Mouse (Mus musculus) MEL (cell line): Measurements from ENCODE around the gene Mgat4b. TPM values are rescaled to one million over a fixed set of nuclear protein-coding genes. Genes with fewer than 3 reads are reported as not detected.

ENCODE experiments used
- DNase-seq: peaks from one replicate; pipeline ENCODE4 v3.0.0; 2011; ENCODE audit warnings: low read depth, low spot score
- H3K27ac ChIP-seq: 2 replicates; pipeline ENCODE4 v1.5.1; 2012; ENCODE audit warnings: low read depth, mild to moderate bottlenecking, control low read depth, low read length, moderate library complexity; ENCODE audit not compliant: control insufficient read depth
- H3K27me3 ChIP-seq, 2 experiments: fragments of 150-350 bp in 1 of 2; sonication (generic) in 1 of 2; 2 replicates each; pipeline ENCODE4 v1.6.1; 2012; ENCODE audit warnings: low read length in 2 of 2, mild to moderate bottlenecking in 2 of 2, improper control_type of control experiment in 1 of 2, moderate library complexity in 1 of 2; ENCODE audit not compliant: insufficient read depth in 2 of 2, control insufficient read depth in 1 of 2
- H3K36me3 ChIP-seq, 2 experiments: 2 replicates each; pipeline ENCODE4 v1.6.1; 2012 to 2014; ENCODE audit warnings: low read length in 2 of 2, improper control_type of control experiment in 1 of 2, inconsistent platforms in 1 of 2, mild to moderate bottlenecking in 1 of 2; ENCODE audit not compliant: insufficient read depth in 2 of 2, control insufficient read depth in 1 of 2
- H3K4me1 ChIP-seq, 2 experiments: fragments of 150-350 bp in 1 of 2; sonication (generic) in 1 of 2; 2 replicates each; pipeline ENCODE4 v1.6.1; 2012; ENCODE audit warnings: low read length in 2 of 2, improper control_type of control experiment in 1 of 2, mild to moderate bottlenecking in 1 of 2; ENCODE audit not compliant: insufficient read depth in 2 of 2, control insufficient read depth in 1 of 2
- H3K4me3 ChIP-seq, 2 experiments: fragments of 150-350 bp in 1 of 2; sonication (generic) in 1 of 2; 2 replicates each; pipeline ENCODE4 v1.5.1; 2012; ENCODE audit warnings: low read depth in 2 of 2, low read length in 2 of 2, mild to moderate bottlenecking in 2 of 2, moderate library complexity in 2 of 2, control low read depth in 1 of 2, improper control_type of control experiment in 1 of 2; ENCODE audit not compliant: control insufficient read depth in 1 of 2, insufficient read depth in 1 of 2
- H3K79me2 ChIP-seq: 2 replicates; pipeline ENCODE4 v1.6.1; 2012; ENCODE audit warnings: mild to moderate bottlenecking, low read length, moderate library complexity; ENCODE audit not compliant: control insufficient read depth, poor library complexity, insufficient read depth
- H3K9ac ChIP-seq: 2 replicates; pipeline ENCODE4 v1.6.1; 2012; ENCODE audit warnings: low read depth, mild to moderate bottlenecking, control low read depth, low read length, moderate library complexity; ENCODE audit not compliant: control insufficient read depth, poor library complexity, severe bottlenecking
- H3K9me3 ChIP-seq: fragments of 150-350 bp; sonication (generic); replicated peaks from 2 replicates; pipeline ENCODE4 v1.6.1; 2012; ENCODE audit warnings: mild to moderate bottlenecking, low read length, improper control_type of control experiment, moderate library complexity; ENCODE audit not compliant: insufficient read depth
- CHD1 ChIP-seq: IDR thresholded peaks from 2 replicates; pipeline ENCODE4 v1.6.1; 2012; ENCODE audit warnings: low read depth, mild to moderate bottlenecking, inconsistent platforms, low read length, improper control_type of control experiment
- CTCF ChIP-seq, 3 experiments: IDR thresholded peaks in 2 of 3; conservative IDR thresholded peaks in 1 of 3; 2 replicates each; pipeline ENCODE4 v1.5.1; 2011 to 2012; ENCODE audit warnings: low read length in 3 of 3, low read depth in 2 of 3, mild to moderate bottlenecking in 2 of 3, improper control_type of control experiment in 1 of 3, inconsistent platforms in 1 of 3, mixed read lengths in 1 of 3, moderate library complexity in 1 of 3; ENCODE audit not compliant: control insufficient read depth in 1 of 3, insufficient read depth in 1 of 3, poor library complexity in 1 of 3, severe bottlenecking in 1 of 3
- EP300 ChIP-seq, 2 experiments: IDR thresholded peaks; 2 replicates each; pipeline ENCODE4 v1.6.1; 2011; ENCODE audit warnings: improper control_type of control experiment in 2 of 2, low read length in 2 of 2, low read depth in 1 of 2, mild to moderate bottlenecking in 1 of 2
- GABPA ChIP-seq: IDR thresholded peaks from 2 replicates; pipeline ENCODE4 v1.6.1; 2012; ENCODE audit warnings: low read depth, mild to moderate bottlenecking, inconsistent platforms, low read length, improper control_type of control experiment, moderate library complexity
- MYC ChIP-seq: IDR thresholded peaks from 2 replicates; pipeline ENCODE4 v1.6.1; 2011; ENCODE audit warnings: low read depth, mild to moderate bottlenecking, low read length, improper control_type of control experiment, moderate library complexity
- NRF1 ChIP-seq: IDR thresholded peaks from 2 replicates; pipeline ENCODE4 v1.6.1; 2014; ENCODE audit warnings: low read depth, mild to moderate bottlenecking, inconsistent platforms, low read length, improper control_type of control experiment, moderate library complexity; ENCODE audit not compliant: poor library complexity, insufficient read depth, severe bottlenecking
- RAD21 ChIP-seq: IDR thresholded peaks from 2 replicates; pipeline ENCODE4 v1.6.1; 2011; ENCODE audit warnings: mild to moderate bottlenecking, low read depth, low read length, improper control_type of control experiment
- RCOR1 ChIP-seq: IDR thresholded peaks from 2 replicates; pipeline ENCODE4 v1.6.1; 2012; ENCODE audit warnings: low read depth, mild to moderate bottlenecking, inconsistent platforms, low read length, improper control_type of control experiment
- SMC3 ChIP-seq: IDR thresholded peaks from 2 replicates; pipeline ENCODE4 v1.6.1; 2011; ENCODE audit warnings: low read depth, low read length, improper control_type of control experiment
- TAL1 ChIP-seq: IDR thresholded peaks from 2 replicates; pipeline ENCODE4 v1.6.1; 2012; ENCODE audit warnings: mild to moderate bottlenecking, inconsistent platforms, low read length, moderate library complexity, mixed read lengths
- TBP ChIP-seq: IDR thresholded peaks from 2 replicates; pipeline ENCODE4 v1.8.0; 2011; ENCODE audit warnings: low read depth, low read length, improper control_type of control experiment
- TCF12 ChIP-seq: IDR thresholded peaks from 2 replicates; pipeline ENCODE4 v1.6.1; 2014; ENCODE audit warnings: low read depth, mild to moderate bottlenecking, inconsistent platforms, low read length, improper control_type of control experiment, moderate library complexity
- USF1 ChIP-seq: IDR thresholded peaks from 2 replicates; pipeline ENCODE4 v1.6.1; 2014; ENCODE audit warnings: low read depth, mild to moderate bottlenecking, inconsistent platforms, low read length, improper control_type of control experiment, moderate library complexity
- ZC3H11A ChIP-seq: IDR thresholded peaks from 2 replicates; pipeline ENCODE4 v1.6.1; 2012; ENCODE audit warnings: low read depth, mild to moderate bottlenecking, inconsistent platforms, low read length, improper control_type of control experiment
- polyA plus RNA-seq, 2 experiments: library from polyadenylated mRNA; stranded (reverse) in 1 of 2; unstranded in 1 of 2; fragments of >175 nt in 1 of 2; fragments of >200 nt in 1 of 2; gene quantifications; 2 replicates each; pipeline versions ENCODE4 v1.2.1 to v1.2.4; 2012; ENCODE audit warnings: low replicate concordance in 2 of 2, low read depth in 1 of 2; ENCODE audit not compliant: insufficient read length in 2 of 2, insufficient read depth in 1 of 2, missing spikeins in 1 of 2
- total RNA-seq: library from RNA; depleted of rRNA; stranded (reverse); fragments of 300-350 nt; gene quantifications from 2 replicates; pipeline ENCODE4 v1.2.3, GENCODE M21; 2012

Gene Mgat4b
- total and polyA plus RNA-seq, 3 experiments: 33.7 to 69.4 TPM; not detected in 1

DNA sequence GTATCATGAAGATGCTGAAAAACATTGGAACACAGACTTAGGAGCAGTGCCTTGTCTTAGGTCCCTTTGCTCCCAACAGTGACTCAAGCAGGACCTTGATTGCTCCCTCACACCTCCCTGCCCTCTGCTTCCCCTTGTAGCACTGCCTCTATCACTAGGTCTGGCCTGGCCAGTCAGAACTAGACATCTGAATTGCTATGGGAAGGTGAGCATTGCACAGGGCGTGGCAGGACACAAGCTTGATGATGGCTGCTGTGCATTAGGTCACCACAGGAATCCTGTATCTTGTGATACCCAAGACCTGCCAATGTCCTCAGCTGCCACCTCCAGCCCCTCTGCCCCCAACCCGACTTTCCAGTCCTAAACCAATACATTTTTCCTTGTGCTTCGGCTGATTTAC lies 56.3 kb downstream of the Mgat4b start:
- Histone ChIP-seq H3K9ac (no peak overlapping the region), H3K4me3 (no peak overlapping the region), H3K9me3 (no peaks in the 10 kb centered on the region), H3K27me3 (no peaks in the 10 kb centered on the region), H3K79me2 (peaks cover under 1% of the 10 kb centered on the region; the same call in 1 of the 2 replicates), H3K27ac (no peak overlapping the region), H3K36me3 (peaks cover 0 to 8% of the 10 kb centered on the region in 2 experiments; a peak in 2 of 4 replicates), H3K4me1 (no peaks in the 10 kb centered on the region)
- DNase-seq: no peak
- TF ChIP-seq NRF1 (no peak), MYC (no peak), TCF12 (no peak), CHD1 (no peak), RCOR1 (no peak)

GRCm38 (mm10) chr11:50269163-50269562 lies 58.5 kb downstream of the Mgat4b start:
- Histone ChIP-seq H3K27ac (no peak overlapping the region), H3K27me3 (no peaks in the 10 kb centered on the region), H3K9me3 (no peaks in the 10 kb centered on the region), H3K4me3 (no peak overlapping the region), H3K4me1 (no peaks in the 10 kb centered on the region), H3K79me2 (peaks cover 2% of the 10 kb centered on the region; the same call in 1 of the 2 replicates)
- peak; percentile 69 for DNase-seq
- TF ChIP-seq CTCF (IDR thresholded peaks at IDR 0.05 in 2 of 3, conservative IDR thresholded peaks at IDR 0.05 in 1 of 3; ENCODE audit: control insufficient read depth in 1 of 3, insufficient read depth in 1 of 3, low read depth in 2 of 3, low read length in 3 of 3, poor library complexity in 1 of 3, severe bottlenecking in 1 of 3): peak; percentile 65 to 78 (median 71)
- TF ChIP-seq TBP: no peak
- TF ChIP-seq SMC3: peak; percentile 86
- TF ChIP-seq RAD21: peak; percentile 72
- peak; percentile 60; the same call in 1 of the 2 replicates for TF ChIP-seq MYC
- TF ChIP-seq USF1: peak; percentile 45; the same call in 1 of the 2 replicates
- TF ChIP-seq TAL1: no peak
- TF ChIP-seq ZC3H11A: peak; percentile 67
- TF ChIP-seq, all 39 proteins: peak for 6
- Histone ChIP-seq H3K9ac (no peak overlapping the region), H3K36me3 (peaks cover 1 to 5% of the 10 kb centered on the region in 2 experiments; a peak in 3 of 4 replicates)

DNA sequence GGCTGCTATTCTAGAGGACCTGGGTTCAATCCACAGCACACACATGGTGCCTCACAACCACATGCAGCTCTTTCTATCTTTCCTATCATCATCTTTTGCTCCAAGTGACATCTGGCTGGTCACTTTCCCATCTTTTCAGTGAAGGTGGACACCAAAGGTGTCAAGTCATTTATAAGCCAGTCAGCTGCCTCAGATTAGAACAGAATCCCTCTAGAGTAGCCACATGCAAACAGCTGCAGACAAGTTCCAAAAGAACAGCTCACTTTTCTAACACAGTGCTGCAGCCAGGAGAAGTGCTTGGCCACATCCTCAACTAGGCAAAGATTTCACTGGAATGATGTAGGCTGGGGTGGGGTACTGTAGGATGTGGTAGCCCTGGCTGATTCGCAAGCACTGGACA lies 59.2 kb downstream of the Mgat4b start:
- TF ChIP-seq CHD1 (no peak), GABPA (no peak), SMC3 (no peak), EP300 (IDR thresholded peaks at IDR 0.05; ENCODE audit: low read depth in 1 of 2, low read length in 2 of 2) (no peak)
- TF ChIP-seq, all 39 proteins: peak for 0
- no peak for DNase-seq
- H3K27ac ChIP-seq: no peak overlapping the region
- H3K27me3 ChIP-seq: no peaks in the 10 kb centered on the region
- peaks cover under 1 to 3% of the 10 kb centered on the region in 2 experiments; a peak in 3 of 4 replicates for H3K4me1 ChIP-seq
- peaks cover 2% of the 10 kb centered on the region; the same call in 1 of the 2 replicates for H3K79me2 ChIP-seq
- no peak overlapping the region for H3K9ac ChIP-seq
- no peak overlapping the region for H3K4me3 ChIP-seq
- peaks cover under 1 to 6% of the 10 kb centered on the region in 2 experiments for H3K36me3 ChIP-seq
- H3K9me3 ChIP-seq: no peaks in the 10 kb centered on the region
